Mouse (Mus musculus): Measurements from ENCODE around the gene Gls.

- TF ChIP-seq EP300 (IDR thresholded peaks at IDR 0.05; ENCODE audit: low read depth) (no peak), CTCF (IDR thresholded peaks at IDR 0.05; ENCODE audit: low read depth) (no peak)
Measured at GRCm38 (mm10) chr1:52158040-52158439, 75.0 kb downstream of the Gls start.
